Mouse (Mus musculus) MEL (cell line): ENCODE measurements around the gene 2410004B18Rik.

ENCODE experiments used
- CTCF ChIP-seq, 3 experiments: IDR thresholded peaks in 2 of 3; conservative IDR thresholded peaks in 1 of 3; 2 replicates each; pipeline ENCODE4 v1.5.1; 2011 to 2012; ENCODE audit warnings: low read length in 3 of 3, low read depth in 2 of 3, mild to moderate bottlenecking in 2 of 3, improper control_type of control experiment in 1 of 3, inconsistent platforms in 1 of 3, mixed read lengths in 1 of 3, moderate library complexity in 1 of 3; ENCODE audit not compliant: control insufficient read depth in 1 of 3, insufficient read depth in 1 of 3, poor library complexity in 1 of 3, severe bottlenecking in 1 of 3
- EP300 ChIP-seq, 2 experiments: IDR thresholded peaks; 2 replicates each; pipeline ENCODE4 v1.6.1; 2011; ENCODE audit warnings: improper control_type of control experiment in 2 of 2, low read length in 2 of 2, low read depth in 1 of 2, mild to moderate bottlenecking in 1 of 2
- MEF2A ChIP-seq: IDR thresholded peaks from 2 replicates; pipeline ENCODE4 v1.6.1; 2014; ENCODE audit warnings: low read depth, mild to moderate bottlenecking, inconsistent platforms, low read length, improper control_type of control experiment; ENCODE audit not compliant: poor library complexity, insufficient replicate concordance, severe bottlenecking; ENCODE audit errors: extremely low read depth
- POLR2AphosphoS5 ChIP-seq: IDR thresholded peaks from 2 replicates; pipeline ENCODE4 v1.6.1; 2012; ENCODE audit warnings: low read depth, borderline replicate concordance, mild to moderate bottlenecking, inconsistent platforms, low read length, moderate library complexity, mixed read lengths
- SIN3A ChIP-seq: IDR thresholded peaks from 2 replicates; pipeline ENCODE4 v1.6.1; 2012; ENCODE audit warnings: low read length, improper control_type of control experiment, inconsistent platforms
- TAL1 ChIP-seq: IDR thresholded peaks from 2 replicates; pipeline ENCODE4 v1.6.1; 2012; ENCODE audit warnings: mild to moderate bottlenecking, inconsistent platforms, low read length, moderate library complexity, mixed read lengths
- USF1 ChIP-seq: IDR thresholded peaks from 2 replicates; pipeline ENCODE4 v1.6.1; 2014; ENCODE audit warnings: low read depth, mild to moderate bottlenecking, inconsistent platforms, low read length, improper control_type of control experiment, moderate library complexity

DNA sequence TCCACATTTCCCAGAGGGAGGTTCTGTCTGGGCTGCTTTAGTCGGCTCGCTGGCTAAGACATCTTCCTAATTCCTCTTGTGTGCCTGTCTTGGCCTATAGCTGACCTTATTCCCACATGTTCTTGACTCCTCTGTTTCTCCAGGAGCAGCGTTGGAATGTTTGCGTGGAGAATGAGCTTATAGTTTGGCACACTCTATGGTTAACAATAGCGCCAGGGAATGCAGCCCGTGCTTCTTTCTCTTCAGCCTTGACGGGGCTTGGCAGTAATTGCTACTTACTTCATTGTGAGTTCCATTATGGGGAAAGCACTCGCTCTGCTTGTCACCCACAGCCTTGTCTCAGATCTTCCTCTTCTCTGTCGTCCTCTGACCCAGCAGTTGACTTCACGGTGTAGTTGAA is 33.7 kb downstream of the 2410004B18Rik start:
- TF ChIP-seq TAL1 (no peak), MEF2A (no peak), SIN3A (no peak), POLR2AphosphoS5 (no peak), EP300 (IDR thresholded peaks at IDR 0.05; ENCODE audit: low read depth in 1 of 2, low read length in 2 of 2) (no peak), CTCF (IDR thresholded peaks at IDR 0.05 in 2 of 3, conservative IDR thresholded peaks at IDR 0.05 in 1 of 3; ENCODE audit: control insufficient read depth in 1 of 3, insufficient read depth in 1 of 3, low read depth in 2 of 3, low read length in 3 of 3, poor library complexity in 1 of 3, severe bottlenecking in 1 of 3) (no peak), USF1 (no peak)
